Mouse (Mus musculus) left cerebral cortex, adult 11 months (tissue): ENCODE measurements around the gene Mrpl49.
"Not testable (repeated sequence)": the region's sequence is repeated elsewhere in the genome, so short reads cannot be mapped to it uniquely, and the experiment has no call there.

ENCODE experiments used
- DNase-seq: peaks from one replicate; pipeline ENCODE4 v3.0.0; 2022; ENCODE audit warnings: low spot score

Mrpl49 gene

DNA sequence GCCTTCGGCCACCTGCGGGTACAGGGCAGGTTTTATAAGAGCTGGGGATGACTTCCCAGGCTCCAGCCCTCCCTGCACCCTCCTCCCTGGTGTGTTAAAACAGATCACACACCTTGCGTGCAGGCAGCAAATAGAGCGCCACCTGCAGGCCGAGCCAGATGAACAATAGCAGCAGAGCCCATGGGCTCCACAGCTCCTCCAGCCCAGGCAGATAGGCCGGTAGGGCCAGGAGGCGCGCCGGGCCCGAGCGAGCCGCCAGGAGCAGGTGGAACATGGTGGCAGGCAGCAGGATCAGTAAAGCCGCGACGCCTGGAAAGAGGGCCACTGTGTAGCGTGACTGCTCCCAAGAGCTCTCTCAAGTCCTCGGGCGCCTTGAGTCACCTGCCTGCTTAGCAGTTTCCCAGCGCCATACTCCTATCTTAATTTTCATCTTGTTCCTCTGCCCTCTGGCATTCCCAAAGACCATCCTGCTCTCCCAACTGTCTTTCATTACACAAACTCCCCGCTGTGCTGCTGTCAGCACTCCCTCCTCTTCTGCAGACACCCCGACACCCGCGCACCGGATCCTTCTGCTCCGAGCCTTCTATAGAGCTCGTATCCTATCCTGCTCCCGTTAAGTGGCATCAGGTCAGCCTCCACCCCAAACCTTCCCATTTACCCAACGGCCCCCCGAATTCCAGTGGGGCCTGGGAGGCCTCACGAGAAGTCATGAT, 9.6 kb upstream of the Mrpl49 start:
- peak; percentile 79 for DNase-seq

GRCm38 (mm10) chr19:6066571-6066970, 9.0 kb upstream of the Mrpl49 start:
- DNase-seq, result no peak

DNA sequence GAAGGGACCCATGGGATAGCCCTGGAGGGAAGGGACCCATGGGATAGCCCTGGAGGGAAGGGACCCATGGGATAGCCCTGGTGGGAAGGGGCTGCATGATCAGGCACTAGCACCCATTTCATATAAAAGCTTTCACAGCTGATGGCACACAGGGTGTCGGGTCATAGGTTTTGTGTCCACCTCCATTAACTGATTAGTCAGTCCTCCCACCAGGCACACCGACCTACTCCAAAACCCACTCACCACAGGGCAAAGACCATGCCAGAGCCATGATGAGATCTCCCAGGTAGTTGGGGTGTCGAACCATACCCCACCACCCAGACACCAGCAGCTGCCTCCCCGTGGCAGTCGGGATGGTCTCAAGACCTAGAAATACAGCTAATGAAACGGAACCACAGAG, 5.5 kb upstream of the Mrpl49 start:
- DNase-seq, result no peak

GRCm38 (mm10) chr19:6062418-6062817, 4.8 kb upstream of the Mrpl49 start:
- DNase-seq, result no peak

DNA sequence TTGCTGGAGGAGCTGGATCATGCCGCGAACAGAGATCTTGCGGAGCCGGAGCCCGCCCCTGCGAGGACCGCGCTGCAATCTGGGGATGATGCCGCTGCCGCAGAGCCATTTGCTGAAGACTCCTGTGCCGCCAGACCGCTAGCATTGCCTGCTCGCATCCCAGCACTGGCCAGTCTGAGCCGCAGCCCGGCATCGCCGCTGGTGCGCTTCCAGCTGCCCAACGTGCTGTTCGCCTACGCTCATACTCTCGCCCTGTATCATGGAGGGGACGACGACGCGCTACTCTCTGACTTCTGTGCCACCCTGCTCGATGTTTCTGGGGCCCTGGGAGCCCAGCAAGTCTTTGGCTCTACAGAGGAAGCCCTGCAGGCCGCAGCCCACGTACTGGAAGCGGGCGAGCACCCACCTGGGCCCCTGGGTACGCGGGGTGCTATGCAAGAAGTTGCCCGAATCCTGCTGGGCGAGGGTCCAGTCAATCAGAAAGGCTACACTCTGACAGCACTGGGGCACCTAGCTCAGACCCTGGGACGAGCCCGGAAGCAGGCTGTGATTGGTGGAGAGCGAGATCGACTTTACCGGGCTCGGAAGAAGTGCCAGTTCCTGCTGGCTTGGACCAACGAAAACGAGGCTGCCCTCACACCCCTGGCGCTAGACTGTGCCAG, 4.2 kb upstream of the Mrpl49 start:
- DNase-seq, result no peak

DNA sequence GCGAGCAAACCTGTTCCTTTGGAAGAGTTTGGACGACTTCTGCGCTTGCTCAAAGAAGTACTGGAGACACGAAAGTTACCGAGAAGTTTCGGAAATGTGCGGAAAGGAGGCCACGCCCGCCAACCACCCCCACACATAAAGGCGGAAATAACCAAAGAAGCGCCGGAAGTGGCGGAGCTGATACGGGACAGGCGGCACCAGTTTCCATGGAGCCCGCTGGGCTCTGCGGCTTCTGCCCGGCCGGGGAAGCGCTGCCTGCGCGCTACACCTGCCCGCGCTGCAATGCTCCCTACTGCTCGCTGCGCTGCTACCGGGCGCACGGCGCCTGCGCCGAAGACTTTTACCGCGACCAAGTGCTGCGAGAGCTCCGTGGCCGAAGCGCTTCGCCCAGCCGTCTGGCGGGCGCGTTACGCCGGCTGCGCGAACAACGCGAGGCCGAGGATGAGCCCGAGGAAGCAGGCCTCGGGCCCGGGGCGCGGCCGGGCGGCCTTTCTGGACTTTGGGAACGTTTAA, 3.5 kb upstream of the Mrpl49 start, which contains the start of gene Znhit2:
Znhit2 (plus strand) TSS at position 172 of the 513 bp plus-strand sequence.
- DNase-seq, result peak; percentile 90

- no peak for DNase-seq
Observed at GRCm38 (mm10) chr19:6058966-6059365, 1.4 kb upstream of the Mrpl49 start.

DNA sequence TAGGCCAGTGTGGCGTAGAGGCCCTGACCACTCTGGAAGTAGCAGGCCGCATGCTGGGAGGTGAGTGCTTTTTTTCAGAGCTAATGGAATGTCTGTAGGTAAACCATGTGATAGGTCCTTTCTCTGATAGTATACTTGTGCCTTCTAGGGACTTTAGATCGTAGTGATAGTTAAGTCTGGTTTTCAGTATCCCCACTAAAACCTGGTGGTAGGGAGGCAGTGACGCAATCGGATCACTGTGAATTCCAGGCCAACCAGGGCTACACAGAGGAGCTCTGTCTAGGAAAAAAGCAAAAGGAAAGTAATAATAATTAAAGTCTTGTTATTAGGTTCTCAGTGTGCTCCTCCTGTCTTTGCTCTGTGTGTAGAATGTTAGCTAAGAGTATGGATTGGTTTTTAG, 928 bp upstream of the Mrpl49 start:
- no peak for DNase-seq

GRCm38 (mm10) chr19:6056696-6057095, 889 bp downstream of the Mrpl49 start:
- DNase-seq, result no peak

DNA sequence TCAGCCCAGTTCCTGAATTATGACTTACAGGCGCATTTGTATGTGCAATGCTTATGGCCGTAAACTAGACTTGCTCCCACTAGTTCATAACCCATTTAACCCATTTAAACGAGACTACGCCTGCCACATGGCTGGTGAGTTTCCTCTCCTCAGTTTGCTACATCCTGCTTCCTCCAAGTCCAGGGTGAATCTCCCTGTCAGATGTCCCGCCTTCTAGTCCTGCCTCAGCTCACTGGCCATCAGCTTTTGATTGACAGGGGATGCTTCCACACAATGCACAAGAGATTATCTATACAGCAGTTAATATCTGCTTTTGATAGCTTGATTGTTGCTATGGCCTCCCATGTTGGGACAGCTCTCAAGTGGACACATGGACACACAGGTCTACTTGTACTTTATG, 3.3 kb downstream of the Mrpl49 start:
- DNase-seq, result no peak

GRCm38 (mm10) chr19:6052516-6052915, 5.1 kb downstream of the Mrpl49 start:
- DNase-seq, result no peak

DNA sequence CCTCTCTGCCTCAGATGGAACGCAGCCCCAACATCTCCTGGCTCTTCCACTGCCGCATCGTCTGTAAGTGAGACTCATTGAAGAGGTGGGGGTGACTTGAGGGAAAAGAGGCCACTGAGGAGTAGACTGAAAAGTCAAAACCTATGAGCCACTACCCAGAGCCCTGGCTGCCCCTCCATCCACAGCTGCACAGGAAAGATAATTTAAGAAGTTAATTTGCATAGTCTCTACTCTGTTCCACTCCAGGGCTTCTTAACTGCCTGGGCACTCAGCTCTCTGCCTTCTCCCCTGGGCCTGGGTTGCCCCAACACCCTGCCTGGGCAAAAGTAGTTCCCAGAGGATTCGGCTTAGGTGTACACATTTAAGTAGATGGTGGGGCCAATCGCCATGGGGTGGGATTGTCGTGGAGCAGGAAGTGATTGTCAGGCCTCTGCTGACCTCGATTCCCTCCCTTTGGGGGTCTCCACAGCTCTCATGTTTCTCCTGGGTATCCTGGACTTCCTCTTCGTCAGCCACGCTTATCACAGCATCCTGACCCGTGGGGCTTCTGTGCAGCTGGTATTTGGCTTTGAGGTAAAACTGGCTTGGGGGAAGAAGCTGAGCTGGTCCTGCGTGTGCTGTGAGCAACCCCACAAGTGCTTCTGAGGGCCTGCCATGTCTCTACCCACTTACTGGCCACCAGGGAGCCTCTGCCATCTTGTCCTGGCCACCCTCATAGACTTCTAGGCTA, 8.7 kb downstream of the Mrpl49 start:
- no peak for DNase-seq

- DNase-seq, result no peak
Observed at GRCm38 (mm10) chr19:6047899-6048166, 9.8 kb downstream of the Mrpl49 start.

DNA sequence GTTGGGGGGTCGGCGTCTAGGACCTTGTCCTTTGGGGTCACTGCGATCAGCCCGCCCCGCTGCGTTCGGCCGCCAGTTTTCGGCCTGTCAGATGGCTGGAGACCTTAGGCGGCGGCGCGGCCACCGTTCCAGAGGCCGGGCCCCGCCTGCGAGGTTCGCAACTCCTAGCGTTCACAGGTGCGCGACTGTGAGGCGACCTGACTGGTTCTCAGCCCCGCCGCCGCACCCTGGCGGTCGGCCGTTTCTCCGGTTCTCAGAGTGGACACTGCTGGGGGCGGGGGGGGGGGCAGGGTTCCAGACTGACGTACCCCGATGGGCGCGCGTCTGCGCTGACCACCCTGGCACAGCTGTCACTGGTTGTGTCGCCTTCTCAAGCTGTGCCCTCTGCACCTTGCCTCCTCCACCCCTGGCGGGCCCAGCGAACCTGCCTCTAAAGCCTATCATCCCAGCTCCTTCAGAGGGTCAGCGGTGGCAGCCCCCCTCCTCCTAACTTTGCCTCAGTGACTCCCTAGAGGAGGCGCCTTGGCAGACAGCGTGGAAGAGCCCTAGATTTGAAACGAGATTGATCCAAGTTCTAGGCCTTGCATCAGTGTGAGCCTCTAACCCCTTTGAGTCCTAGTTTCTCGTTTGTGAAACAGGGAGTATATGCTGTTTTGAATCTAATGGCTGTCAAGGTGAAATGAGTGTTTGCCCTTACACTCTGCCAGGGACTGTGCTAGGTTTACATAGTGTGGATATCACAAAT, 10.3 kb downstream of the Mrpl49 start:
- DNase-seq, result no peak

DNA sequence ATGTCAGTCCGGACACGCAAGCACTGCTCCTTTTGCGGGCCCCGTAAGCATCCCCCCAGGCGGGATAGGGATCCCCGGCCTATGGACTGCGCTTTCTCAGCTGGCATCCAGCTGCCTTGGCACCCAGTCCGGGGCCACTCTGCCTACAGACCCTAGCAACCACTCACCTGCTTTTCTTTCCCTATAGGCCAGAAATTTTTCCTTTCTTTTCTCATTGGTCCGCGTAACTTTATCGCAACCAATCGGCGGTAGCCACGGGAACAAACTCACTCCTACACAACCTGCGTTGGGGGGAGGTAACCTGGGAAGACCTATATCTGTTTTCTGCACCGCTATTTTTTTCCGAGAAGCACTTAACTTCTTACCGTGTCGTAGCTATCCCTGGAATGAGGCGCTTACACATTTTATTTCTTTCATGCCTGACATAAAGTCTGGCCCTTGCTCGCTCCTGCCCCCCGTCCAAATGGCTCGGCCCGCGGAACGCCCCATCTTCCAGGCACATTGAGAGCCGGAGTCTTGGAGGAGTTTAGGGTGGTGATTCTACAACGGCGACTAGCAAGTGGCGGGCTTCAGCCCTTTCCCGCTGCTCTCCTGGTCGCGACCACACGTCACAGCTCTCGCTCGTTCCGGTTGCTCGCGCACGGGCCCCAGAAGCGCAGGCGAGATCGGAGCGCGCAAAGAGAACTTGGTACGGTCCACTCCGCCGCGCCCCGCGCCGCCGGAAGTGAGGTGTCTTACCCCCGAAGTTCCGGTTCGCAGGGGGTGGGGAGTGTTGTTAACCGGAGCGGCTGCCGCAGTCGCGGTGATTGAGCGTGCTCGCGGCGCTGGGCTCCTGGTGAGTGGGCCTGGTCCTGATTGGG, 11.1 kb downstream of the Mrpl49 start, which contains the start of gene Syvn1:
Syvn1 (plus strand) TSS at position 283 of the 860 bp plus-strand sequence.
- peak; percentile 90 for DNase-seq

DNA sequence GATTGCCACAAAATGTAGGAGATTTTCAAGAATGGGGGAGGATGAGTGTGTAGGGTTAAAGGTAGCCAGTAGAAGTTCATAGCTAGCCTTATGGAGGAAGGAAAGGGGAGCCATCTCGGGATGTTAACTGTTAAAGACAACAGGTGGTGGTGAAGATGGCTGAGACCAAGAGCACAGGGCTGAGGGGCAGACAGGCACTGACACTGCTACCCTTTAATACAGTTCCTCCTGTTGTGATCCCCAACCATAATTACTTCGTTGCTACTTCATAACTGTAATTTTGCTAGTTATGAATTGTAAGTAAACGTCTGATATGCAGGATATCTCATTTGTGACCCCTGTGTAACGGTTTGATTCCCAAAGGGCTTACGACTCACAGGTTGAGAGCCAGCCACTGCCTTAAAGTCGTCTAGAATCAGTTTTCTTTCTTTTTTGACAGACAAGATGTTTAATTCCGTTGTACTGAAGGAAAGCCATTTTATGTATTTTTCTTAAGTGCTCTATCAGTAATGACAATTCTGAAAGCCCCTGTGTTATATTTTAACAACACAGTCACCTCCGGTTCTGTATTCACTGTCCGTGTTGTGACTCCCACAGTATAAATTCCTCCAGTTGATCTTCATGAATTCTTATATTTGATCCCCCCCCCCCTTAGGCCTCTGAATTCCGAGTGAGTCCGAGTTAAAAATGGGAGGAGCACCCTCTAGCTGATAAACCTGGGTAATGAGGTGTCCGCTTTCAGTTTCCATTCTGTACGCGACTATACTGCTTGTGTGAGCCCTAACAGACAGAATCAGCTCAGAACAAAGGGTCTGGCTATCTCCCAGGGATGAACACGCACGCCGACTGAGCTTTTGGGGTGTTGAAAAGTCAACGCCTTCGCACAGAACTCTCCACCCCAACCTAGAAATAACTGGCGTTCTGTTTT, 12.0 kb downstream of the Mrpl49 start:
- no peak for DNase-seq

DNA sequence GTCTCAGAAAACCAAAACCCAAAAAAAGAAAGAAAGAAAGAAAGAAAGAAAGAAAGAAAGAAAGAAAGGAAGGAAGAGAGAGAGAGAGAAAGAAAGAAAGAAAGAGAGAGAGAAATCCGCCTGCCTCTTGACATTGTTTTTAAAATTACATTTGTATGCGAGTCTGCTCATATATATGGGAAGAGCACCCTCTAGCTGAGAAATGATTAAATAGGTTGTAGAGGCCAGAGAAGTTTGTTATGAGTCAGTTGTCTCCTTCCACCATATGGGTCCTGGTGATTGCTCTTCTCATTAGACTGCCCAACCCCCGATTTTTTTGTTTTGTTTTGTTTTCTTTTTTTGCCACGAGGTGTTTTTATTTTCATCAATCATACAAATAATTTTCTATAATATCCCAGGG, 13.5 kb downstream of the Mrpl49 start:
- DNase-seq, result not testable (repeated sequence)

DNA sequence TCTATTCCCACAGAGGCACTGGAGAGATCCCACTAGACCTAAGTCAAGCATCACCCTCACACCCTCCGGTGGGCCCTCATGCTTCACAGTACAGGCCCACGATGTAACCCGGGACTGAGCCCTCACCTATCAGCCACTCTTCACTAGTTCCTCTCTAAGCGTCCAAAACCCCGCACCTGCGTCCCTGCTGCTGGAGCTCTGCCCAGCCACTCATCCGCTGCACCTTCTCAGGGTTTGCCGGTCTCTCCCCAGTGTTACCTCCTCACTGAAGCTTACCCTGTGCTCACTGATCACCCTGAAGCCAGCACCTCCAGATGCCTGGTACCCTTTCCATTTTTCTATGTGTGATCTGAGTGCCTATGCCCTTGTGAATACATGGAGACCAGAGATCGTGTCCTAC, 15.3 kb downstream of the Mrpl49 start:
- DNase-seq, result no peak

DNA sequence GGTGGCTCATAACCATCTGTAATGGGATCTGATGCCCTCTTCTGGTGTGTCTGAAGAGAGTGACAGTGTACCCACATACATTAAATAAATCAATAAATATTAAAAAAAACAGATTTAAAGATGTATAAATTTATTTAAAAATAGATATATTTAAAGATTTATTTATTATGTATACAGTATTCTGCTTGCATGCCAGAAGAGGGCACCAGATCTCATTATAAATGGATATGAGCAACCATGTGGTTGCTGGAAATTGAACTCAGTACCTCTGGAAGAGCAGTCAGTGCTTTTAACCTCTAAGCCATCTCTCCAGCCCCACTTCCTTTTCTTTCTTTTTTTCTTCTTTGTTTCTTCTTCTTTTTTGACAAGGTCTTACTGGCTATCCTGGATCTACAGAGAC, 17.6 kb downstream of the Mrpl49 start:
- no peak for DNase-seq

- no peak for DNase-seq
Observed at GRCm38 (mm10) chr19:6038326-6038725, 19.3 kb downstream of the Mrpl49 start.
